Mouse (Mus musculus): Measurements from ENCODE around the gene Lrrc43. TPM values are rescaled to one million over a fixed set of nuclear protein-coding genes. Genes with fewer than 3 reads are reported as not detected.
"Not testable (repeated sequence)": the region's sequence is repeated elsewhere in the genome, so short reads cannot be mapped to it uniquely, and the experiment has no call there.

Gene Lrrc43
- 1 to 10 TPM; 1.7 to 2.2 TPM for total RNA-seq (2021)
- long read RNA-seq, partial matches to known transcripts: 1 of 1 reads
- long read RNA-seq, other reads (novel, unspliced or antisense): 0 of 1 reads

GRCm38 (mm10) chr5:123489112-123489785 lies at the start of gene Lrrc43, which contains the start of gene Il31:
Lrrc43 (plus strand) TSS chr5:123489305.
Il31 (minus strand) TSS chr5:123489489.
- no peak for DNase-seq (ENCODE audit: low spot score in 2 of 2)

- no peak for DNase-seq (ENCODE audit: low spot score in 2 of 2)
Measured at GRCm38 (mm10) chr5:123439312-123439711, 49.8 kb upstream of the Lrrc43 start.

GRCm38 (mm10) chr5:123439941-123440340 lies 49.2 kb upstream of the Lrrc43 start:
- DNase-seq (ENCODE audit: low spot score in 2 of 2): peak; percentile 31 to 41

GRCm38 (mm10) chr5:123440664-123441063 lies 48.4 kb upstream of the Lrrc43 start:
- DNase-seq (ENCODE audit: low spot score in 2 of 2): no peak

GRCm38 (mm10) chr5:123442283-123442682 lies 46.8 kb upstream of the Lrrc43 start:
- DNase-seq (ENCODE audit: low spot score in 2 of 2): no peak

- DNase-seq (ENCODE audit: low spot score in 2 of 2): peak; percentile 85 to 86
Measured at GRCm38 (mm10) chr5:123444069-123444468, 45.0 kb upstream of the Lrrc43 start.

GRCm38 (mm10) chr5:123444849-123445334 lies 44.2 kb upstream of the Lrrc43 start:
- no peak for DNase-seq (ENCODE audit: low spot score in 2 of 2)

GRCm38 (mm10) chr5:123451886-123452285 lies 37.2 kb upstream of the Lrrc43 start:
- no peak for DNase-seq (ENCODE audit: low spot score in 2 of 2)

GRCm38 (mm10) chr5:123461420-123461819 lies 27.7 kb upstream of the Lrrc43 start:
- no peak for DNase-seq (ENCODE audit: low spot score in 2 of 2)

GRCm38 (mm10) chr5:123464638-123465037 lies 24.5 kb upstream of the Lrrc43 start:
- DNase-seq (ENCODE audit: low spot score in 2 of 2): no peak

GRCm38 (mm10) chr5:123470784-123471400 lies 18.2 kb upstream of the Lrrc43 start:
- DNase-seq (ENCODE audit: low spot score in 2 of 2): no peak

GRCm38 (mm10) chr5:123473817-123474216 lies 15.3 kb upstream of the Lrrc43 start:
- DNase-seq (ENCODE audit: low spot score in 2 of 2): no peak

GRCm38 (mm10) chr5:123487659-123488395 lies 1.3 kb upstream of the Lrrc43 start:
- no peak for DNase-seq (ENCODE audit: low spot score in 2 of 2)

GRCm38 (mm10) chr5:123489935-123490334 lies 830 bp downstream of the Lrrc43 start:
- no peak for DNase-seq (ENCODE audit: low spot score in 2 of 2)

GRCm38 (mm10) chr5:123499717-123500116 lies 10.6 kb downstream of the Lrrc43 start:
- peak; percentile 53 to 62 for DNase-seq (ENCODE audit: low spot score in 2 of 2)

- DNase-seq (ENCODE audit: low spot score in 2 of 2): no peak
Measured at GRCm38 (mm10) chr5:123501973-123502372, 12.9 kb downstream of the Lrrc43 start.

- DNase-seq (ENCODE audit: low spot score in 2 of 2): peak; percentile 85 to 91
Measured at GRCm38 (mm10) chr5:123507936-123508723, 19.0 kb downstream of the Lrrc43 start.

- no peak for DNase-seq (ENCODE audit: low spot score in 2 of 2)
Measured at GRCm38 (mm10) chr5:123508921-123509320, 19.8 kb downstream of the Lrrc43 start.

GRCm38 (mm10) chr5:123510160-123510559 lies 21.1 kb downstream of the Lrrc43 start, which contains the start of gene B3gnt4:
B3gnt4 (plus strand) TSS chr5:123510460.
- DNase-seq (ENCODE audit: low spot score in 2 of 2): no peak

GRCm38 (mm10) chr5:123511426-123511825 lies 22.3 kb downstream of the Lrrc43 start:
- DNase-seq (ENCODE audit: low spot score in 2 of 2): not testable (repeated sequence)

GRCm38 (mm10) chr5:123512102-123512501 lies 23.0 kb downstream of the Lrrc43 start:
- no peak for DNase-seq (ENCODE audit: low spot score in 2 of 2)
